Mouse (Mus musculus) C2C12 (cell line): ENCODE measurements around the gene Rnf220. TPM values are rescaled to one million over a fixed set of nuclear protein-coding genes. Genes with fewer than 3 reads are reported as not detected.

Experiments used
- H3K27me3 ChIP-seq: one replicate; pipeline ENCODE4 v1.6.1; 2011; ENCODE audit not compliant: control insufficient read depth, insufficient read depth, insufficient read length
- H3K36me3 ChIP-seq: one replicate; pipeline ENCODE4 v1.6.1; 2011; ENCODE audit not compliant: control insufficient read depth, insufficient read depth
- H3K4me3 ChIP-seq: one replicate; pipeline ENCODE4 v1.5.1; 2011; ENCODE audit warnings: mild to moderate bottlenecking, control low read depth; ENCODE audit not compliant: poor library complexity, insufficient read depth, severe bottlenecking
- H3K79me2 ChIP-seq: one replicate; pipeline ENCODE4 v1.6.1; 2011; ENCODE audit not compliant: control insufficient read depth, insufficient read depth
- H3K79me3 ChIP-seq: one replicate; pipeline ENCODE4 v1.6.1; 2011; ENCODE audit warnings: low read depth, control low read depth
- H3ac ChIP-seq: one replicate; pipeline ENCODE3; 2011; ENCODE audit warnings: low read depth; ENCODE audit not compliant: control insufficient read depth, insufficient read length
- CEBPB ChIP-seq: IDR thresholded peaks from one replicate; pipeline ENCODE4 v1.6.1; 2011; ENCODE audit warnings: low read depth, mild to moderate bottlenecking, control low read depth, moderate library complexity
- CTCF ChIP-seq: IDR thresholded peaks from one replicate; pipeline ENCODE4 v1.5.1; 2011; ENCODE audit not compliant: control insufficient read depth, insufficient read depth, insufficient read length
- FOSL1 ChIP-seq: IDR thresholded peaks from one replicate; pipeline ENCODE4 v1.8.0; 2011; ENCODE audit warnings: mild to moderate bottlenecking, low read length; ENCODE audit not compliant: poor library complexity, insufficient read depth, severe bottlenecking
- MAX ChIP-seq: IDR thresholded peaks from one replicate; pipeline ENCODE4 v1.6.1; 2011; ENCODE audit warnings: mild to moderate bottlenecking, control low read depth
- MYOD1 ChIP-seq: IDR thresholded peaks from one replicate; pipeline ENCODE4 v1.6.1; 2011; ENCODE audit warnings: low read depth; ENCODE audit not compliant: control insufficient read depth, insufficient read length
- MYOG ChIP-seq: IDR thresholded peaks from one replicate; pipeline ENCODE4 v1.6.1; 2011; ENCODE audit not compliant: control insufficient read depth, insufficient read length; ENCODE audit errors: extremely low read depth
- USF1 ChIP-seq: IDR thresholded peaks from one replicate; pipeline ENCODE4 v1.6.1; 2011; ENCODE audit warnings: low read depth, mild to moderate bottlenecking, control low read depth, moderate library complexity
- long read RNA-seq, 2 experiments: library from polyadenylated mRNA; unstranded; transcript quantifications; one replicate each; pipeline ENCODE4 v2.0.0; 2019 to 2020
- polyA plus RNA-seq: library from polyadenylated mRNA; unstranded; fragments of >200 nt; fragmentation: generic; extraction: Trizol; gene quantifications from one replicate; pipeline ENCODE4 v1.2.1, GENCODE M21; 2012; ENCODE audit warnings: missing spikeins

Rnf220 gene
- polyA plus RNA-seq, result 61.2 TPM
- long read RNA-seq, experiment 1, partial matches to known transcripts, result 6 of 17 reads
- long read RNA-seq, experiment 1, other reads (novel, unspliced or antisense), result 9 of 17 reads
- long read RNA-seq, experiment 2, transcript Rnf220-214 (3 exons, 728 nt), result major isoform, 5 of 25 reads
- long read RNA-seq, experiment 2, partial matches to known transcripts, result 16 of 25 reads
- long read RNA-seq, experiment 2, other reads (novel, unspliced or antisense), result 4 of 25 reads

DNA sequence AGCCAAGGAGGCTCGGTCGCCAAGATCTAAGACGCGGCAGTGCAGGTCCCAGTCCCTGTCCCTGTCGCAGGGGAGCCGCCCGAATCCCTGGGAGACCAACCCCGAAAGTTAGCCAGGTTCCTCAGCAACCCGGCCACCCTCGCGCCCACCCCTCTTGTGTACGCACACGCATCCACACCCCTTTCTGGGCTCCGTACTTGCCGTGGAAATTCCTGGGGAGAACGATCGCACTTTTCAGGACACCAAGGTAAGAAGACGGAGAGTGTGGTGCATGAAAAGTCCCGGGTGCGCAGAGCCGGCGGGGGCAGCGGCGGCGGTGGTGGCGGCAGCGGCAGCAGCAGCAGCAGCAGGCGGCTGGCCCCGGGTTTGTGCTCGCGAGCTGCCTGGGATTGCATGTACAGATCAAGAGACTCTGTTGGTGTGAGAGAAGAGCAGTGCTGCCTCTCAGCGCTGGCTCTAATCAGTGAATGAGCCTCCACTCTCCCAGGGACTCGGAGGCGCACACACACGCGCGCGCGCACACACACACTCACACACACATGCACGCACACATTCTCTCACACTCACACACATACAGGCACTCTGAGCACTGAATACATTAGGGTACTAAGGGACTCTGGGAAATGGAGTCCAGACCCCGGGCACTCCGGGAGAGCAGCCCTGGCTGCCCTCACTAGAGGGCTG, at the start of gene Rnf220:
Rnf220 (minus strand) TSS at position 571 of the 684 bp plus-strand sequence.
- H3K36me3 ChIP-seq, result no peaks in the 10 kb centered on the region

GRCm38 (mm10) chr4:117546616-117547015, 49.8 kb upstream of the Rnf220 start:
- peaks cover 14% of the 10 kb centered on the region for H3K27me3 ChIP-seq
- H3ac ChIP-seq, result no peak overlapping the region
- H3K36me3 ChIP-seq, result no peaks in the 10 kb centered on the region
- H3K79me2 ChIP-seq, result peaks cover 15% of the 10 kb centered on the region
- TF ChIP-seq MYOD1 (no peak), MYOG (no peak)
- H3K79me3 ChIP-seq, result peaks cover 11% of the 10 kb centered on the region
- H3K4me3 ChIP-seq, result no peak overlapping the region

More for the DNA sequence above, at the start of gene Rnf220:
- TF ChIP-seq FOSL1 (no peak), MYOD1 (no peak)
- Histone ChIP-seq H3K79me2 (no peaks in the 10 kb centered on the region), H3K27me3 (peaks cover 59% of the 10 kb centered on the region), H3K79me3 (no peaks in the 10 kb centered on the region), H3ac (no peak within 1 kb of the TSS), H3K4me3 (no peak within 1 kb of the TSS)

DNA sequence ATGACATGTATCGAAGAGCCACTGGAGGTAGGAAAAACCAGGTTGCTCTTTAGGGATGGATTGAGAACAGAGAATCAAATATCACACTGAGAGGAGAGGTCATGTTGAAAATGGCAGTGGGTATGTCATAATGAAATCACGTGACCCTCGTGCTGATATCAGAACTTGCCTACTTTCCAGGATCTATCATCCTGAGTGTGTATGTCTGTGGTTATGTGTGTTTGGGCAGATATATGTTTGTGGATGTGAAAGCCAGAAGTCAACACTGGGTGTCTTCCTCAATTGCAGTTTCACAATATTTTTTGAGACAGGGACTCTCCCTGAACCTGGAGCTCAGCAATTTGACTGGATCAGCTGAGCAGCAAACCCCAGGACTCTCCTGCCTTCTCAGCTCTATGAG, 48.6 kb upstream of the Rnf220 start:
- H3K79me2 ChIP-seq, result peaks cover 3% of the 10 kb centered on the region
- H3K79me3 ChIP-seq, result no peaks in the 10 kb centered on the region
- H3K36me3 ChIP-seq, result no peaks in the 10 kb centered on the region
- H3K4me3 ChIP-seq, result no peak overlapping the region
- H3K27me3 ChIP-seq, result peaks cover 22% of the 10 kb centered on the region
- no peak overlapping the region for H3ac ChIP-seq
- TF ChIP-seq MAX (no peak), MYOD1 (no peak), CTCF (no peak), MYOG (no peak), USF1 (no peak), FOSL1 (no peak), CEBPB (no peak)

DNA sequence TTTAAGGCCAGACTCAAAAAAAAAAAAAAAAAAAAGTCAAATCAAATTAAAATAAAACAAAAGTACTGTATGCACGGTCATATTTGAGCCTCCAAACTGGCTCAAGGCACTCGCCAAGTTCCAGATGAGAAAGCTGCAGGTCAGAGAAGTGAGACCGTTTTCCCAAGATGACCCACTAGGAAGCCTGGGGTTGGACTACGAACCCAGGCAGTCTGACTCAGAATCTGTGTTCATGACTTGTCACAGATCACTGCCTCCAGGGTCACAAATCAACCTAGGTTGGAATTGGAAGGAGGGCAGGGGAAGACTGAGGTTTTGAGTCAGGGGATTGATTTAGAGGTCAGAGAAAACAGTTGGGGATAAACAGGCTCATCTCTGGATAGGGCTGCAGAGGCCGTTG, 43.7 kb upstream of the Rnf220 start:
- Histone ChIP-seq H3K36me3 (no peaks in the 10 kb centered on the region), H3K27me3 (peaks cover 47% of the 10 kb centered on the region), H3ac (no peak overlapping the region), H3K79me3 (no peaks in the 10 kb centered on the region), H3K79me2 (no peaks in the 10 kb centered on the region), H3K4me3 (no peak overlapping the region)
- TF ChIP-seq MYOD1 (no peak), CTCF (no peak), USF1 (no peak)

DNA sequence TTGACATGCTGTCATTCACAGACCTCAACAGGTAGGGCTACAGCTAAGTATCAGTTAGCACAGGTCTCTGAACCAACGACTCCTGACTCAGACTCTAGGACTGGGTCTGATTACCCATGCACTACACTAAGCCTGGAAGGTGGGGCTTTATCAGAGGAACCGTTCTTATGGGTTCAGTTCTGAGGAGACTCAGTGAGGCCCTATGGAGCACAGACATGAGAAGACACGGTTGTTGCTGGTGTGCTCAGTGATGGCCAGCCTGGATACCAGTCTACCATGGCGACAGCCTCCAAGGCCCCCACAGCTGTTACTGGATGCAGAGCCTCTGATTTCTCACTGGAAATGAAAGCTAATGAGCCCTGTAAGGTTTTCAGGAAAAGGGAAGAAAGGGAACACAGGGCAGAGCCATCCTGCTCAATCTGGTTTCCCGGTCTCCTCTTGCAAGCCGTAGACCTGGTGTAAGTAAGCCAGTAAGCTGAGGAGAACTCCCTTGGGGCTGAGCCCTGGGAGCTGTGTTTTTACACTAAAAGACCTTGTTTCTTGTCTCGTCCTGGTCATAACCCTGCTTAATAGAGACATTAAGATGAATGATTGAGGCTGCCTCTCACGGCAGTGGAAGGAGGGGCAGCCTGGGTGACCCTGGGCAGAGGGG, 42.6 kb upstream of the Rnf220 start:
- Histone ChIP-seq H3K36me3 (no peaks in the 10 kb centered on the region), H3K27me3 (peaks cover 53% of the 10 kb centered on the region), H3ac (no peak overlapping the region), H3K79me2 (no peaks in the 10 kb centered on the region), H3K4me3 (no peak overlapping the region), H3K79me3 (no peaks in the 10 kb centered on the region)
- no peak for TF ChIP-seq FOSL1
- no peak for TF ChIP-seq MYOG
- TF ChIP-seq MYOD1, result no peak
- no peak for TF ChIP-seq CEBPB
- no peak for TF ChIP-seq CTCF
- TF ChIP-seq MAX, result no peak

- Histone ChIP-seq H3K79me2 (no peaks in the 10 kb centered on the region), H3K27me3 (peaks cover 54% of the 10 kb centered on the region), H3K4me3 (no peak overlapping the region), H3K36me3 (no peaks in the 10 kb centered on the region), H3ac (no peak overlapping the region), H3K79me3 (no peaks in the 10 kb centered on the region)
- TF ChIP-seq MYOG (no peak), MAX (no peak), MYOD1 (no peak), USF1 (no peak), FOSL1 (no peak), CEBPB (no peak), CTCF (no peak)
These were observed 40.1 kb upstream of the Rnf220 start for GRCm38 (mm10) chr4:117537002-117537401.
